Mouse (Mus musculus) layer of hippocampus, adult 18-20 months (tissue): ENCODE measurements around the gene Lgals3. TPM values are rescaled to one million over a fixed set of nuclear protein-coding genes. Genes with fewer than 3 reads are reported as not detected.
A peak's percentile ranks its signal among the peaks of the same experiment; 100 is the strongest.
"Not testable (repeated sequence)": the region's sequence is repeated elsewhere in the genome, so short reads cannot be mapped to it uniquely, and the experiment has no call there.

Source experiments
- DNase-seq, 2 experiments: peaks; one replicate each; pipeline ENCODE4 v3.0.0; 2022; ENCODE audit warnings: low spot score in 2 of 2
- long read RNA-seq: library from polyadenylated mRNA; stranded (forward); transcript quantifications from one replicate; pipeline ENCODE4 v2.0.0, GENCODE M21; 2021
- total RNA-seq, 2 experiments: library from RNA; stranded (reverse); gene quantifications; 2 replicates each; pipeline ENCODE4 v1.2.3; 2021

Gene Lgals3
- total RNA-seq, result 1 to 10 TPM in 1 of 2 experiments, not detected in 1; 1.1 TPM
- long read RNA-seq, partial matches to known transcripts, result 0 of 2 reads
- long read RNA-seq, other reads (novel, unspliced or antisense), result 1 of 2 reads

DNA sequence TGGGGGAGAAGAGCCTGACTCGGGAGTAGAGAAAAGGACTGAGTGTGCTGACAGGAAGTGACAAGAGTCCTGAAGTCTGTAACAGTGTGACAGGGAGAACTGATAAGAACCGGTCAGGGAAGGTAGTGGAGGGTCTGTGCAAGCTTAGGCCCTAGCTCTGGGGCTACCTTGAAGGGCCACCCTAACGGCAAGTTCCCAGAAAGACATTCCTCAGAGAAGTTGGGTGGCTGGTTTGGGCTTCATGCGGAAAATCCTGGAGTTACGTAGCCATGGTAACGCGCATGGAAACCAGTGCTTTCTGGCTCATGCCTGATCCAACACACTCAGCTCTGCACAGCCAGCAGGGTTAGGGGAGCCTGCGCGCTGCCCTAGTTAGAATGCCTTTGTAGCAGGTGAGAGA is at the start of gene Lgals3:
TSS of gene Lgals3 (plus strand) at position 291 of the 400 bp plus-strand sequence.
- DNase-seq, result peak; percentile 68 to 81

DNA sequence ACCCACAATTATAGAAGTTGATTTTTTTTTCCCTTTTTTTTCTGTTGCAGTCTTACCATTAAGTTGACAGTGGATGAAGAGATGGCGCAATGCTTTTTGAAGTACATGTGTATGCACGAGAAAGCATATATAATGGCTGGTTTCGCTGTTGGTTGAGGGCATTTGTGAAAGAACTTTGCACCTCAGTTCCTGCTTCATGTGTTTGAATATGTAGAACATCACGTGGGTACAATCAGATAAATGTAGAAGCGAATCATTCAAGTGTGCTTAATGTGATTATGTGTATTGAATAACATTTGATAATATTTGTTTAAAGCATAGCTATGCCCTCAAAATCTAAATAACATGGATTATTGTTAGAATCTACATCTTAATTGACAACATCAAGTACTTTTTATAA is 48.2 kb upstream of the Lgals3 start:
- DNase-seq, result no peak

DNA sequence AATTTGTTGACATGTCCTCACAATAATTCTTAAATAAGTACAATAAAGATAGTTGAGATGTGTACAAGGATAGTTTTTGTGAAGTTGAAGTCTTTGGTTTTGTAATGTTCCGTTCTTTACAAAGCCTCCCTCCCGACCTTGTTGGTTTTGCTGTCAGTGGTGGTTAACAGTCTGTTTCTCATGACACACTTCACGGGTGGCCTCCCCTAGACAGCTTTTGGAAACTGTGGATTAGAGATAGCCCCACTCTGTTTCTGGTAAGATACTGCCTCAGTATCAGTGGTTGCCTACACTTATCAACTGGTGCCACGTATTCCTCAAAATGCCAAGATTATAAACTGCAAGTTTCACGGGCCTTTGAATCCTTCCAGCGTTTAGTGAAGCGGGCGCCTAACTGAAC is 46.0 kb upstream of the Lgals3 start:
- not testable (repeated sequence) for DNase-seq

DNA sequence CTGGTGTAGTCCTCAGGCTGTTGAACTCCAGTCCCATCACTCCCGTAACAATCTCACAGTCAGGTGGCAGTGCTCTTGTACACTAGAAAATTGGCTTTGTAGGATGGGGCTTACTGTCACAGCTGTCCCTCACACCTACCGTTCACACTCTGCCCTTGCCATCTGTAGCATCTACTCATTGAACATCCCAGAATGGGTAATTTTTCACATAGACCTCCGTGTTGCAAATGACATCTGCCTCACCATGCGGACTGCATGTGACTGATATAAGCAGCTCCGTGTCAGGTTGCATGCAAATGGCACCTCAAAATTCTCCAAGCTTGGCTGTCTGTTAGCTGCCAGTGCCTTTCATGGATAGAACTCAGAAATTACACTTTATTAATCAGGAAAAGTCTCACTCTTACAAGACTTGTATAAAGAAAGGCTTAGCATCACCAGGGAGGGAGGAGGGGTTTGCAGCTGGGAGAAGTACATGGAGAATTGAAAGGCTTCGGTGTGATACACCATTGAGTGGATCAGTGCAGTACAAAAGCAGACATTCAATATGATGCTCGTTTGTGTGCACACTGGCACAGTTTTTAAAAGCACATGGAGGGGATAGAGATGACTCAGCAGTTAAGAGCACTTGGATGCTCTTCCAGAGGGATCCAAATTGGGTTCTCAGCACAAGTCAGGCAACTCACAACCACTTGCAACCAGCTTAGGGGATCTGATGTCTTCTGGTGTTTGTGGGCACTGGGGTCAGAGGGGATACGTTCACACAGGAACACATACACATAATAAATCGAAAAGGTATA is 41.4 kb upstream of the Lgals3 start:
- peak in 1 of 2 experiments; percentile 45 for DNase-seq

DNA sequence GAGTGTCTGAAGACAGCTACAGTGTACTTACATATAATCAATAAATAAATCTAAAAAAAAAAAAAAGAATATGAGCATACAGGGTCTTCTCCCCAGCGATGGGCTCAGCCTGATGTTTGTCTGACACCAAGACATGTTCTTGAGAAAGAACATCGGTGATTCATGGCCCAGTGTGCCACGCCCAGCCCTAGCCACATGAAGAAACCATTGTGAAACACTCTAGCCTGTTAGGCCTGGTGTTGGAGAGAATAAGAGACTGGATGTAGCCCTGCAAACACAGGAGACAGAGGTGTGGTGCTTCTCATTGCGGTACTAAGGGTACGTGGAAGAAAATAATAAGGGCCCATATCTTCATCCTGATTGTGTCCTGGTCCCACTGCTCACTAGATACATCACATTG is 40.2 kb upstream of the Lgals3 start:
- DNase-seq, result no peak

DNA sequence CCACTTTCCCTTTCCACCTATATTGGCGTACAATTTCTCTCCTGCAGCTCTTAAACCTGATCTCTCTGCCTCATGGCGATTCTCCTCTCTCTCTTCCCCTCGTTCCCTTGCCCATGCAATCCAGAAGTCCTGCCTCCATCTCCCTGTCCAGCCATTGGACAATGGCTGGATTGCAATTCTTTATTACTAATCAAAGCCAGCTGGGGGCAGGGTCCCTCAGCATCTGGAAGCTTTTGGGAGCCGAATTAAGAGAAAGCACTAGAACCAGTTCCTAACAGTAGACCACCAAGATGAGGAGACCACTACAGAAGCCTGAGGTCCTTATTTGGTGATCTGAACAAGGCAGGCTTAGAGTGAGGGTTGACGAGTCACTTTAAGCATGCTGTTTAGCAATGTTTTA is 35.6 kb upstream of the Lgals3 start:
- DNase-seq, result no peak

DNA sequence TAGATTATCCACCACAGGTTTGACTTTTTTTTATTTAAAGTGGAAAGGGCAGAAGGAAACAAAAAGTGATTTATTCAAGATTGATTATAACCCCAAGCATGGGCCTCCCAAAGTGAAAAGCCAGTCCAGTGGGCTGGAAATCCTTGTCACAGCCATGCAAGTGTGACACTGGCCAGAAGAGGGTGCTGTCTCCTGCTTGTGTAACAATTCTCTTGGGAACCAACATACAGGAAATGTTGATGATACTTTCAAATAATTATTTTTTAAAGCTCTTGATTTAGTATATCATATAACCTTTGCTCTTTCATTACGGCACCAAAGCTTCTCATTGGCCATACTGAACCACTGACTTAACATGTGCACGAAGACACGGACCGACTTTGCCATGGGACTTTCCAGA is 32.7 kb upstream of the Lgals3 start:
- peak; percentile 56 to 87 for DNase-seq

DNA sequence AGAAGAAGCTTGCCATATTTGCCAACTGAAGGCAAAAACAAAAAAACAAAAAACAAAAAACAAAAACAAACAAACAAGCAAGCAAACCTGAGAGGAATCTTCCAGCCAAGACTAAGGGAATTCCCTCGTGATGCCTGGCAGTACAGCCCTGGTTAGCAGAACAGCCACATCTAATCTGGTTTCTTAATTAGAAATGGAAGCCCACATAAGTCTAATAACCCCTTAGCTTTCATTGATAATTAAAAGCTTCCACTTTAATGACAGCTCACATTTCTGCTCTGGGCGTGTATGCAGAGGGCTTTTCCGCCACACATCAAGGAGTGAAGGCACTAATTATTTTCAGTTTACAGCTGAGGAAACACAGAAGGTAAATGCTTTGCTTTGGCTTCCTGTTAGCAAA is 32.3 kb upstream of the Lgals3 start:
- DNase-seq, result no peak

DNA sequence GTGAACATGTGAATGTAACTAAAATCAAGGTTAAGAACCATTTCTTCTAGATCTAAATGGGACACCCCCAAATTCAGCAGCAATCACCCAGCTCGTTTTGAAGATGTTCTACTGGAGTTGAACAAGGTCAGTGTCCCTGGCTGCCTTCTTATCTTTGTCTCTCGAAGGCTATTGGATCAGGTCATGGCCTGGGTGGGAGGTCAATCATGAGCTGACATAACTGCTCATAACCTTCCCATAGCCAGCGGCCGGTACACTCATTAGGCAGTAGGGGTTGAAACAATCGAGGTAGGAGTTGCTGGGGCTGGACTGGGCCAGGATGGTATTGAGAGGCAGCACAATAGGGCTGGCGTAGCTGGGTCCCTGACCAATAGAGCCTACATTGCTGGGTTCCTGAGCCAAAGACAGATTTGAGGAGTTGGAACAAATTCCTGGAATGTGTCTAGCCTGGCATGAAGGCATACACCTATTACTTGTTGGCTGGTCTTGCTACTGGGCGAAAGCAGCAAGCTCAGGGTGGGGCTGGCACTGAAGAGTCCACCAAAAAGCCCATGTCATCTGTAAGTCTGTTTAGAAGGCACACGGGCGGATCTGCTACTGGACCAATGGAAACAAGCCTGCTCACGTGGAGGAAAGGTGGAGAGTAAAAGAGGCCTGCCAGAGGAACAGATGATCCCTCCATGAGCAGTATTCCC is 27.2 kb upstream of the Lgals3 start:
- no peak for DNase-seq

DNA sequence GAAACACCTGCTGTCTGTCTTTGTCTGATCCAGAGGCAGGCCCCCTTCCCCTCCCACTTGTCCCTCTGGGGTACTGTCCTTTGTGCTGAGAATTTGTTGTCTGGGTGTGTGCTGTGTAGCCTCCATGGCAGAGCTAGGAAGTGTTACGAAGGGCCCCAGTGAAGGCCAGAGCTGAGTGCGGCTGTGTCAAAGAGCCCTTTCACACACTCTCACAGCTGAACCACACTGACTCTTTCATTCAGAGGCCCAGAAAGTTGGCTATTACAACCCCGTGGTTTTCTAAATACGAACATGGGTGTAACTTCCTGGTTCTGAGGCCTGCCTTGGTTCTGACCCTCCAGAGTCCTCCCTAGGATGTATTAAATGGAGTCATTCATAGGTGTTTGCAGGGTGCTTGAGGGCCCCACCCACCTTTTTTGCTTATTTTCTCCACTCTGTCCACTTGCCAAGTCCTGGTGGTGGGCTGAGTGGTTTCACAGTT is 25.7 kb upstream of the Lgals3 start:
- DNase-seq, result no peak

DNA sequence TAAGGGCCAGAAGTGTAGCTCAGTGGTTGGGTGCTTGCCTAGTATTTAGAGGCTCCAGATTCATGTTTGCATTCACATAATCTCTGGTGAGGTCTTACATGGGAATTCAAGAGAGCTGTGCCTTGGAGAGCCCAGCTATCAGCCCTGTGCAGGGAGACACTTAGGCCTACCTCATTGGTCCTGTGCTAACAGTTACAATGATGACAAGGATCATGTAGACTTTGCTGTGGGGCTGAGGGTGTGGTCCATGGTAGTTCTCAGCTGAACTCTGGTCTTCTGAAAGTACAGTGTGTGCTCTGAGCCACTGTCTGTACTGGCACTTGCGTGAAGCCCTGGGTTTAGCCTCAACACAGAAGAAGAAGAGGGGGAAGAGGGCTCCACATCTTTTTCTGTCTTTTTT is 20.8 kb upstream of the Lgals3 start:
- DNase-seq, result no peak

DNA sequence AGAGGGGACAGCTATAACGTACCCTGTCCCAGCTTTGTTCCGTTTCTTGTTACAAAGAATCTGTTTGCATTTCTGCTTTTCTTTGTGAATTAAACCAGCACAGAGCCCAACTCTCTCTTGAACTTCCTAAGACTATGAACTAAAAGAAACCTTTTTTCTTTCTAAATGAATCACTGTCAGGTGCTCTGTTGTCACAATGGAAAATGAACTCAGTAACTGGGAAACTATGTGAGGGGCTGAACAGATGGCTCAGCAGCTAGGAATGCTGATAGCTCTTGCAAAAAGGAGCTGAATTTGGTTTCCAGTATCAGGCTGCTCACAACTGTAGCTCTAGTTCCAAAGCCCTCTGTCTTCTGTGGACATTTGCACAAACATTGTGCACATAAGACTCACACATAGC is 16.6 kb upstream of the Lgals3 start:
- no peak for DNase-seq

DNA sequence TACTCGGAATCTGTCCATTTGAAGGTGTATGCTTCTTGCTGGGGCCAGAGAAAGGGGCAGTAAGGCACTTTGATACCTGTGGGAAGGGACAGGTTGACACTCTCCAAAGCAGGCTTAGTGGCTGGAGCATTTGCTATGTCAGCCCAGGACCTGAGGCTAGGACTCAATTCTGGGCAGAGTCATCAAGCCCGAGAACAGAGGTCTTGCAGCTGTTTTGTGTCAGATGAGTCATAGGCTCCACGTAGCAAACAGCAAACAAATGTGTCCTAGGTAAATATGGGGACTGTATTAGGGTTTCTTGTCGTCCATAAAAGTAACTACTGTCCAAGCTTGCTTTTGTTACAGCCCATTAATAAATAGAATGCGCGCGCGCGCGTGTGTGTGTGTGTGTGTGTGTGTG is 15.3 kb upstream of the Lgals3 start:
- no peak for DNase-seq

DNA sequence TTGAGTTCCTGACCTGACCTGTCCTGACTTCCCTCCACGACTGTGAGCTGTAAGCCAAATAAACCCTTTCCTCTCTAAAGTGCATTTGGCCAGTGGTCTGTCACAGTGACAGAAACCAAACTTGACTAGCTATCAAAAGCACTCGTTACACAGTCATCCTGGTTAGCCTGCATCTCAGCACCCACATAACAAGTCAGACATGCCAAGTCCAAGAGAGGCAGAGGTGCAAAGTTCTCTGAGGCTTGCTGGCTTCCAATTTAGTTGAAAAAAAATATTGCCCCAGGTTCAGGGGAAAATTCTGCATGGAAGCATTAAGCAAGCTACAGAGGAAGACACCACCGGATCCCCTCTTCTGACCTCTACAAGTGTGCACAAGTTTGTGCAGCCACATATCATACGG is 14.3 kb upstream of the Lgals3 start:
- DNase-seq, result no peak

DNA sequence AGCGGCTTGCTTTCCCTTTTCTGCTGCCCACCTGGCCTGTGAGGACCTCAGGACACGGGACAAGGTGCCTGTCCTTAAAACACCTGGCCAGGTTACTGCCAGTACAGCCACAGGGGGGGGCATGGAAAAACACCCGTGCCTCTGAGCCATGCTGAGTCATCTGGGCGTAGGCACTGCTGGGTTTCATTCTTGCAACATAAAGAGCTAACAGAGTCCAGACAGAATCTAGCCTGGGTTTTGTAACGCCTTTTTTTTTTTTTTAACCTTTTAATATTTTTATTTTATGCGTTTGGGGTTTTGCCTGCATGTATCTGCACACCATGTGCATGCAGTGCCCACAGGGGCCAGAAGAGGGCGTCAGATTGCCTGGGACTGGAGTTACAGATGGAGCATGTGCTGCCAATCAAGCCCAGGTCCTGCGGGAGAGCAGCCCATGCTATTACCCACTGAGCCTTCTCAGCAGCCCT is 13.4 kb upstream of the Lgals3 start:
- DNase-seq, result no peak

DNA sequence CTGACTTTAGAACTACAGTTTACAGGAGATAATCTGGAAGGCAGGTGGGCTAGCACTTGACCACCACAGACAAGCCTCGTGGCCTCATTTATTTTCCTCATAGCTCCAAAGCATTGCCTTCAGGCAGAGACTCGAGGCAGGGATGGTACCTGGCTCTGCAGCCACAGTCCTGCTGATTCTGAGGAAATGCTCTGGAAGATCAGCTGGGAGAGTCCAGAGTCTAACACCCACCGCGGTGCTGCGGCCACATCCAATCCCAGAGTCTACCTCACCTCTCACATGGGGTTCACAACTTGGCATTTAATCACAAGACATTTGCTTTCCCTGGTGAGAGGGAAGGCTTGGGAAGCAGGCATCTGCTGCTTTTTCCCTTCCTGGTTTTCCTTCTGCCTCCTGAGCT is 12.6 kb upstream of the Lgals3 start:
- no peak for DNase-seq

DNA sequence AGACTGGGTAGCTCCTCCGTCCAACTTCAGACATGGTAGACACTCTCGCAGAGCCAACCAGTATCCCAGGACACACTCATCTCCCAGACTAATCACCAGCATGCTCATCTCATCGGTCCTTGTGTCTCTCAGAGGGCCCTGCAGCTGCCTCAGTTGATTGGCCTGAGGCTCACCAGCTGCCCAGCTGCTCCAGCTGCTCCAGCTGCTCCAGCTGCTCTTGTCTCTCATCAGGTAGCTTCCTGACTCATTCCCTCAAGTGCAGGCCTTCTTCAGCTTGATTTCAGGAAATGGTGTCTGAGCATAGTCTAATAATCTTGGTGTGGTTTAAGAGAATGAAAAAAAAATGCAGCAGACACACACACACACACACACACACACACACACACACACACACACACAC is 10.9 kb upstream of the Lgals3 start:
- DNase-seq, result no peak

DNA sequence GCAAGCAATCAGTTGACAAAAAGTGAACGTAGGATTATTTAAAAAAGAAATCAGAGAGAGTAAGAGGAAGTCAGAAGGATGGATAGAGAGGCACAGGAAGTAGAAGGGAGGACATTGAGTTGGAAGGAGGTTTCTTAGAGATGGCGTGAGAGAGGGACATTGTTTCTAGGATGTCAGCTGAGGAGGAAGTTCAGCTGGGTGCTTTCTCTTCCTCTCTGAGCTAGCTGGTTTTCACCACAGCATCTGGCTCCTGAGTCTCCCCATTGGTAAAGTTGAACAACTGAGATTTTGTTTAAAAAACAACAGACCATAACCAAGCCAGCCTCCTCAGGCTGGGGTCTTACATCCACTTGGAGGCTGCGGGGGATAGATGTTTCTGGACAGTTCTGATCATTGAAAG is 7.9 kb upstream of the Lgals3 start:
- DNase-seq, result no peak

DNA sequence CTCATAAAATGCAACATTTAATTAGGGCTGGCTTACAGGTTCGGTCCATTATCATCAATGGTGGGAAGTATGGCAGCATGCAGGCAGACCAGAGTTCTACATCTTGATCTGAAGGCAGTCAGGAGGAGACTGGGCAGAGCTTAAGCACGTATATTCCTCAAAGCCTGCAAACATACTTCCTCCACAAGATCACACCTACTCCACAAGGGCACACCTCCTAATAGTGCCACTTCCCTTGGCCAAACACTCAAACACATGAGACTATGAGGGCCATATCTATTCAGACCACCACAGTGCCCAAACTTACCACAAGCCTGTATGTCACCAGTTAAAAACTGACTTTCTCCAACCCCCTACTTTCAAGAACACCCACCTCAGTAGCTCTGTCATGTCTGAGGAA is 6.1 kb upstream of the Lgals3 start:
- DNase-seq, result no peak

DNA sequence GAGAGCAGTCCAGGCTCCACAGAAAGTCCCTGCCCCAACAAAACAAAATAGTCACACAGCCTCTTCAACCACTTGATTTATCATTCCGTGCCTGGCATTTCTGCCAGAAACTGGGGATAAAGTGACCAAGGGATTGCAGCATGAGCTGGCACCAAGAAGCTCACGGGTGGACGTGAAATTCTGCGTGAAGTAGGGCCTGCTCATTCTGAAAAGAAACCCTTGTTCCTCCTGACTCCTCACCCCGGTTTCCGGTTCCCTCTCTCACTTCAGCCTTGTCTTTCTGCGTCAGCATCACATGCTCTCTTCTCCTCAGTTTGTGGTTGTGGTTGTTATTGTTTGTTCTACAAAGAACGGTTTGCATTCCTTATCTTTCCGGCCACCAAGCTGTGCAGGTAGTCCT is 5.7 kb upstream of the Lgals3 start:
- DNase-seq, result no peak

DNA sequence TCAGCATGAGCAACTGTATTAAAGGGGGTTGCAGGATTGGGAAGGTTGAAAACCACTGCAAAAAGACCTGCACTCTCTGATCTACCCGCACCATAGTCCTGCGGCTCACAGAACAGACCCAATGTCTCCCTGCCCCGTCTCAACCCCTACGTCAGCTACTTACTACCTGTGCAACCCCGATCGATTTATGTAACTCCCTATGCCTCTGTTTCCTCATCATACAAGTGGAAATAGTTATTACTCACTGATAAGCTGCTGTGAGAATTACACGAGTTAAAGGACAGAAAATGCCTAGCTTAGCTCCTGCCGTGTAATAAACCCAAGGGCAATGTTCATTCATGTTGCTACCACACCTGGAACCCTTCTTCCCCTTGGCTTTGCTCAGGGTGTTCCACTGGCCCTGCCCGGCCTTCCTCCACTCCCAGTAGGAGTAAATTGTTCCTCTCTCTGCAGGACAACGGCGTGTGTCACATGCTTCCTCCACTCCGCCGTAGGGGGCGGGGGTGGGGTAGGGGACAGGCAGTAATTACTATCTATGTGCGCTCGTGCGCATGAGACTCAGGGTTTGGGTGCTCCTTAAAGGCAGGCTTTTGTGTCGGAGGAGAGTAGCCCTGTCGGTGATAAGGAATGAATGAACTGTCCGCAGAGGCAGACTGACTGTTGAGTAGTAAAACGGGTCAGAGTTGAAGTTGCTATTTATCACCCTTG is 2.7 kb upstream of the Lgals3 start:
- DNase-seq, result no peak

DNA sequence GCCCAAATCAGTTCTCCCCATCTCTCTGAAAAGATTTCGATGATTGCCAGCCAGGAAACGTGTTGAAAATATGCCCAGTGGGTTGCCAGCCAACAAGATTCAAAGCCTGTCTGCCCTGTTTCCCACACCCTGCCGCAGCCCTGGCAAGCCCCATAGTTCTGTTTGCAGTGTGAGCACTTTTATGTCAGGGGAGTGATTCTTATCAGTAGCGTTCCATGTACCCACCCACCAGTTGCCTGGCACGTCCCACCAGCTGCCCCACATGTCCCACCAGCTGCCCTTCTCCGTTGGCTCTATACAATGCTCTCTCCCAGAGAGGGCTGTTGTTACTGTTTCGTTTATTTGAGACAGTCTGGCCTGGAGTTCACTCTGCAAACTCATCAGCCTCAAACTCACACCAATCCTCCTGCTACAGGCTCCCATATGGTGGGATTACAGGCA is 650 bp upstream of the Lgals3 start:
- DNase-seq, result peak; percentile 77 to 90
